Mouse (Mus musculus) testis, postnatal 10 days (tissue): ENCODE data around the gene Rps8.

Experiments
- DNase-seq: peaks from one replicate; pipeline ENCODE4 v3.0.0; 2021; ENCODE audit warnings: low spot score

The Rps8 gene

GRCm38 (mm10) chr4:117125348-117125909 is 30.6 kb downstream of the Rps8 start, which contains the start of gene Btbd19:
Gene Btbd19 (minus strand): TSS chr4:117125725.
- DNase-seq, result peak; percentile 84

GRCm38 (mm10) chr4:117124518-117125347 is 31.3 kb downstream of the Rps8 start:
- DNase-seq, result no peak

GRCm38 (mm10) chr4:117124218-117124517 is 31.9 kb downstream of the Rps8 start:
- no peak for DNase-seq

GRCm38 (mm10) chr4:117123546-117124217 is 32.4 kb downstream of the Rps8 start:
- DNase-seq, result no peak

- no peak for DNase-seq
These were observed 33.8 kb downstream of the Rps8 start for GRCm38 (mm10) chr4:117122209-117122608.

GRCm38 (mm10) chr4:117120445-117121414 is 35.3 kb downstream of the Rps8 start:
- DNase-seq, result peak; percentile 92

- DNase-seq, result no peak
These were observed 36.0 kb downstream of the Rps8 start for GRCm38 (mm10) chr4:117120052-117120444.

GRCm38 (mm10) chr4:117119636-117120035 is 36.4 kb downstream of the Rps8 start:
- DNase-seq, result no peak

GRCm38 (mm10) chr4:117117931-117118330 is 38.1 kb downstream of the Rps8 start:
- DNase-seq, result no peak

- DNase-seq, result no peak
These were observed 40.5 kb downstream of the Rps8 start for GRCm38 (mm10) chr4:117115592-117115991.

GRCm38 (mm10) chr4:117113237-117113636 is 42.8 kb downstream of the Rps8 start:
- DNase-seq, result no peak

GRCm38 (mm10) chr4:117110985-117111384 is 45.1 kb downstream of the Rps8 start:
- no peak for DNase-seq

GRCm38 (mm10) chr4:117110249-117110648 is 45.8 kb downstream of the Rps8 start:
- no peak for DNase-seq

- DNase-seq, result no peak
These were observed 46.7 kb downstream of the Rps8 start for GRCm38 (mm10) chr4:117109330-117109729.

GRCm38 (mm10) chr4:117108524-117108849 is 47.6 kb downstream of the Rps8 start:
- DNase-seq, result no peak

- peak; percentile 44 for DNase-seq
These were observed 48.1 kb downstream of the Rps8 start for GRCm38 (mm10) chr4:117107813-117108523.

- DNase-seq, result no peak
These were observed 50.9 kb downstream of the Rps8 start for GRCm38 (mm10) chr4:117105127-117105526.

- DNase-seq, result no peak
These were observed 51.4 kb downstream of the Rps8 start for GRCm38 (mm10) chr4:117104672-117105071.
